Mouse (Mus musculus) hindbrain, embryonic 10.5 days (tissue): ENCODE measurements around the gene Sumf1. TPM values are rescaled to one million over a fixed set of nuclear protein-coding genes. Genes with fewer than 3 reads are reported as not detected.

Experiments
- DNase-seq: peaks from one replicate; pipeline ENCODE4 v3.0.0-alpha.2; 2017; ENCODE audit warnings: low spot score
- H3K27ac ChIP-seq: fragments of 300-500 bp; sonication (generic); 2 replicates; pipeline ENCODE4 v1.5.1; 2016; ENCODE audit warnings: mild to moderate bottlenecking, moderate library complexity
- H3K27me3 ChIP-seq: fragments of 300-500 bp; sonication (generic); 2 replicates; pipeline ENCODE4 v1.6.1; 2016; ENCODE audit warnings: mild to moderate bottlenecking; ENCODE audit not compliant: poor library complexity, insufficient read depth, severe bottlenecking
- H3K36me3 ChIP-seq: fragments of 300-500 bp; sonication (generic); 2 replicates; pipeline ENCODE4 v1.6.1; 2016; ENCODE audit warnings: mild to moderate bottlenecking, moderate library complexity
- H3K4me1 ChIP-seq: fragments of 300-500 bp; sonication (generic); replicated peaks from 2 replicates; pipeline ENCODE4 v1.6.1; 2016; ENCODE audit warnings: mild to moderate bottlenecking
- H3K4me3 ChIP-seq: fragments of 300-500 bp; sonication (generic); 2 replicates; pipeline ENCODE4 v1.5.1; 2016; ENCODE audit warnings: mild to moderate bottlenecking, moderate library complexity
- H3K9me3 ChIP-seq: fragments of 300-500 bp; sonication (generic); 2 replicates; pipeline ENCODE4 v1.6.1; 2016; ENCODE audit warnings: mild to moderate bottlenecking, moderate library complexity
- WGBS: fragments of 180-500 bp; shearing (Covaris S2); methylation state at CpG from one replicate; pipeline ENCODE4 v1.1.7; 2016; 5-methylcytosine and 5-hydroxymethylcytosine counted together
- polyA plus RNA-seq: library from polyadenylated mRNA; unstranded; fragments of >200 nt; fragmentation: Nextera tagmentation; extraction: Ambion mirVana; gene quantifications from 2 replicates; pipeline ENCODE4 v1.2.1, GENCODE M21; 2016

The Sumf1 gene
- polyA plus RNA-seq, 1 experiment from 2014 or later: 12.2 TPM

- no peak for DNase-seq
- Histone ChIP-seq H3K27me3 (no peaks in the 10 kb centered on the region), H3K36me3 (0 out of 2 replicates have a peak, but pooled peaks cover 4% of the 10 kb centered on the region), H3K9me3 (no peaks in the 10 kb centered on the region), H3K27ac (no peak overlapping the region), H3K4me1 (no peaks in the 10 kb centered on the region), H3K4me3 (no peak overlapping the region)
- WGBS: 96% methylated on average over 1 of the region's 1 CpGs
Measured at GRCm38 (mm10) chr6:108136286-108136685, 49.1 kb downstream of the Sumf1 start.

DNA sequence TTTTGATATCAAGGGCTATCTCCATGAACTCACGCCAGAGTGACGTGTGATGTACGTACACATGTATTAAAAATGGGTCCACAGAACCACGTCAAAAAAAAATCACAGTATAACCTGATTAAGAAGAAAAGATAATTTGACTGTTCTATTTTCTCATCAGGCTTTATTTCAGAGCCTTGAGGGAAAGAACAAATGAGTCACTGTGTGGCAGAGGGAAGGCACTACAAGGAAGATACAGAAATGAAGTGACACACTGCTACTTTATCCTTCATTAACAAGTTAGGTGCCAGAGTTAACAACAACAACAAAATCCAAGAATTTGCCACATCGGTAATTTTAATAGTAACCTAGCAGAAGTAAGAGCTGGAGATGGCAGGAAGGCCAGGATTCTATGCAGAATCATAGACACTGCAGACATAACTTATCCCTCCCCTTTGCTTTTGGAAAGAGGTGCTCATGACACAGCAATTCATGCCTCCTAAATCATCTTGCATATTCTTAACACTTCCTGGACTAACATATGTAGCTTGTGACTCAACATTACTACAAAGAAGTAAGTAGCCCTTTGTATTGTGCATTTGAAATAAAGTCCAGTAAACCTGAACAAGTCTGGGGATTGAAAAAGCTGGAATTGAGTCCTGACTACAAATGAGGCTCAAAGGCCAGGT is 53.0 kb downstream of the Sumf1 start:
- Histone ChIP-seq H3K9me3 (no peaks in the 10 kb centered on the region), H3K27ac (no peak overlapping the region), H3K27me3 (no peaks in the 10 kb centered on the region), H3K36me3 (no peaks in the 10 kb centered on the region), H3K4me1 (no peaks in the 10 kb centered on the region), H3K4me3 (no peak overlapping the region)
- DNase-seq: no peak
- WGBS: 95% methylated on average over 5 of the region's 5 CpGs

DNA sequence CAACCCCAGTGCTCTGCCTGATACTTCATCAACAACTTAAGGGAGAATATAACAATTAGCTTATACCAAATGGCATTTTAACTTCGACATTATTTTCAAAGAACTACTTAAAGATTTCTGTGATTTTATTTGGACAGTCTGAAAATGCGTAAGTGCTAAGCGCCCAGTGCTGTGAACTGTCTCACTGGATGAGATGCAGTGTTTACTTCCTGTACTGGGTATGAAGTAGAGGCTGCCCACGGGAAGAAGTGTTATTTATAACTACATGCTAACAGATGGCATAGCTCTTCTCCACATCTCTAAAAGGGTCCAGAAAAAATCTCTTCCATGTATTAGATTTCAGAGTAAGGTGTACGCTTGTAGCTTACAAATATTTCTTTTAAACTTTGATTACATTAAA is 54.7 kb downstream of the Sumf1 start:
- H3K27me3 ChIP-seq: no peaks in the 10 kb centered on the region
- H3K9me3 ChIP-seq: no peaks in the 10 kb centered on the region
- WGBS: 90% methylated on average over 5 of the region's 5 CpGs
- no peak for DNase-seq
- H3K4me1 ChIP-seq: no peaks in the 10 kb centered on the region
- H3K27ac ChIP-seq: no peak overlapping the region
- H3K36me3 ChIP-seq: no peaks in the 10 kb centered on the region
- no peak overlapping the region for H3K4me3 ChIP-seq

DNA sequence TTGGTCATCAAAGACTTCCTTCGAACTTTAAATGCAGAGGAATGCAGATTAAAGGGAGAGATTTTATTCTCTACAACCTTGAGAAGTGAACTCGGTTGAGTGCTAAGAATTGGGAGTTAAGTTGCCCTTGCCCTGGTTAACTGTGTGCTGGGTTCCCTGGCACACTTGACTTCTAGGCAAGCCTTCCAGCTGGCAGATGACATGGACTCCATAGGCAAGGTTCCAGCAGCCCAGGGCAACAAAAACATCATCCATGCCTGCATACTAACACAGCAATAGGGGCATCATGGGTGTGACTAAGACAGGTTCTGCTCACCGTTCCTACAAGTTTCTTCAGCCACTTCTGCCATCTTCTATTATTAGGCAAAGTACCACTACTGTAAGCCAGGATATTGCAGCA is 58.8 kb downstream of the Sumf1 start:
- H3K36me3 ChIP-seq: no peaks in the 10 kb centered on the region
- H3K27me3 ChIP-seq: no peaks in the 10 kb centered on the region
- 85% methylated on average over 3 of the region's 3 CpGs for WGBS
- H3K9me3 ChIP-seq: no peaks in the 10 kb centered on the region
- H3K4me3 ChIP-seq: no peak overlapping the region
- H3K27ac ChIP-seq: no peak overlapping the region
- DNase-seq: no peak
- H3K4me1 ChIP-seq: no peaks in the 10 kb centered on the region

- H3K4me3 ChIP-seq: no peak overlapping the region
- no peaks in the 10 kb centered on the region for H3K27me3 ChIP-seq
- WGBS: 85% methylated on average over 1 of the region's 1 CpGs
- no peak overlapping the region for H3K27ac ChIP-seq
- H3K4me1 ChIP-seq: no peaks in the 10 kb centered on the region
- H3K36me3 ChIP-seq: no peaks in the 10 kb centered on the region
- no peak for DNase-seq
- H3K9me3 ChIP-seq: no peaks in the 10 kb centered on the region
Measured at GRCm38 (mm10) chr6:108125474-108125873, 59.9 kb downstream of the Sumf1 start.

- Histone ChIP-seq H3K27ac (no peak overlapping the region), H3K4me1 (no peaks in the 10 kb centered on the region), H3K36me3 (no peaks in the 10 kb centered on the region), H3K27me3 (no peaks in the 10 kb centered on the region), H3K9me3 (no peaks in the 10 kb centered on the region), H3K4me3 (no peak overlapping the region)
- 93% methylated on average over 6 of the region's 6 CpGs for WGBS
- no peak for DNase-seq
Measured at GRCm38 (mm10) chr6:108117881-108118280, 67.5 kb downstream of the Sumf1 start.

- no peak for DNase-seq
- Histone ChIP-seq H3K27me3 (no peaks in the 10 kb centered on the region), H3K36me3 (no peaks in the 10 kb centered on the region), H3K4me1 (peaks cover 5% of the 10 kb centered on the region; the same call in 1 of the 2 replicates), H3K4me3 (no peak overlapping the region), H3K27ac (no peak overlapping the region), H3K9me3 (no peaks in the 10 kb centered on the region)
- 99% methylated on average over 1 of the region's 1 CpGs for WGBS
Measured at GRCm38 (mm10) chr6:108114971-108115370, 70.4 kb downstream of the Sumf1 start.

GRCm38 (mm10) chr6:108111693-108112092 is 73.7 kb downstream of the Sumf1 start:
- Histone ChIP-seq H3K36me3 (peaks cover 4% of the 10 kb centered on the region; the same call in 1 of the 2 replicates), H3K27me3 (no peaks in the 10 kb centered on the region), H3K4me3 (no peak overlapping the region), H3K27ac (no peak overlapping the region), H3K9me3 (no peaks in the 10 kb centered on the region), H3K4me1 (peaks cover 5% of the 10 kb centered on the region; the same call in 1 of the 2 replicates)
- DNase-seq: no peak

DNA sequence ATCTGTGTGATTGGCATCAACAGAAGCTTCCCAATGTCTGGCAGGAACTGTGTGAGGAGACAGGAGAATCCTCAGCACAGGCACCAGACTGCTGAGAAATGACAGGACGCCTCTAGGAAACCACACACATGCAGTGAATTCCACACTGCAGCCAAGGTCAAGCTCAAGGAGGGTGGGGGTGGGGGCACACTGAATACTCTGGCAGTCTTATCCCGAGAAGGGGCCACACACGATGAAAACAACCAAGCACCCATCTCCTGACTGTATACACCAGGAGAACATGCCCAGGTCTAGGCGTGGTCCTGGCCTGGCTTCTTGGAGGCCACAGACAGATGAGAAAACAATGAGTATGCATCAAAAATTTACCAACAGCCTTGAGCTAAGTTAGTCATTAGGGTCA is 75.0 kb downstream of the Sumf1 start:
- Histone ChIP-seq H3K9me3 (no peaks in the 10 kb centered on the region), H3K27ac (no peak overlapping the region), H3K4me3 (no peak overlapping the region), H3K36me3 (peaks cover 4% of the 10 kb centered on the region; the same call in 1 of the 2 replicates), H3K27me3 (no peaks in the 10 kb centered on the region), H3K4me1 (peaks cover 5% of the 10 kb centered on the region; the same call in 1 of the 2 replicates)
- 80% methylated on average over 4 of the region's 4 CpGs for WGBS
- no peak for DNase-seq

DNA sequence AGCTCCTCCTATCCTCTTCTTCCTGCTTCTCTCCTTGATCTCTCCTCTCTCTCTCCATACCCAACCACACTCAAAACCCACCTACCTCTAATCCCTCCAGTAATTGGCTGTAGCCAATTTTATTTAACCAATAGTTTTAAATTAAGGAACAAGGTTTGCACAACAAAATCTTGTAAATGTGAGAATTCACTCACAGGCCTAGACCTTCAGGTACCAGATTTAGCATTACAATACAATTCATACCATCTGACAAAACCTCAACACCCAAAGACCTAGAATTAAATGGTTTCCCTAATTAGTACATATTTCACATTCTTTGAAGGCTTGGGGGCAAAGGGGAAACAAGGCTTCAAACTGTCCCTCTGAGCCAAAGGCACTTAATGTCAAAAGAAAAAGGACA is 78.0 kb downstream of the Sumf1 start:
- Histone ChIP-seq H3K27me3 (no peaks in the 10 kb centered on the region), H3K36me3 (peaks cover 4% of the 10 kb centered on the region; the same call in 1 of the 2 replicates), H3K9me3 (no peaks in the 10 kb centered on the region), H3K4me3 (no peak overlapping the region), H3K27ac (no peak overlapping the region), H3K4me1 (peaks cover 5% of the 10 kb centered on the region; the same call in 1 of the 2 replicates)
- DNase-seq: no peak

DNA sequence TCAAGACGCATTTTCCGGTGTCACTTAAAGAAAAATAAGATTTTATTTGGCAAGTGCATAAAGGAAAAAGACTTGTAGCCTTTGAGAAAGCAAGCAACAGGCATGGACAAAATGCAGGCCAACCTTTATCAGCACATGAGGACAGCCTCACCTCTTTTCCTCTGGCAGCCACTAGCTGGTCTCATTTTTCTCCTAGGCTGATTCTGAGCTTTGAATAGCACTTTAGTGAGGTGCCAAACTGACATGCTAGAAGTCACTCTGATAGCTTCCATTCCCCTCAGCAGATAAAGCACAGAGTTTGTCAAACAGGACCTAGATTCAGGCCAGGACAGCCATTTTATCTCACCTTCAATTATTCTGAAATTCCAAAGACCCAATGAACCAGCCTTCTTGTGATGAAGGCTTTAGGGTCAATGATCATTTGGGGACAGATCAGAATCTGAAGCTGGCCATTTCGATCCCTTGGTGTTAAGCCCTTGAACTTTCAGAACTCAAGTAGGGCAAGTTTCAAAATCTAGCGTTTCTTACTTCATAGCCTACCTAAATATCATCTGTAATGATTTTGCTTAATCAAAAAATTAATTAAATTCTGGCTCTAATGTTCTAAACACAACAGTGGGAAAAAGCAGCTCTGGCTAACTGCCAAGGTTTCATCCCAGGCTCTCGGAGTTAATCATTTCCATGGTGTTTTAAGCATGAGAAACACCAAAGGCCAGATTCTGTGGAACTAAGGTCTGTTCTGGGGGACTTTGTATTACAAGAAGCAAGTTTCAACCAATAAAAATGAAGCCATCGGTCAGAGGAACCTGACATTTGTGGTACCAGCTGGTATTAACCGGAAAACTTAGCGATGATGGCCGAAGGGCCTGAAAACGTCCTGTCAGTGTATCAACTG is 83.2 kb downstream of the Sumf1 start:
- WGBS: 94% methylated on average over 10 of the region's 10 CpGs

GRCm38 (mm10) chr6:108098846-108099217 is 86.5 kb downstream of the Sumf1 start:
- Histone ChIP-seq H3K4me3 (no peak overlapping the region), H3K9me3 (no peaks in the 10 kb centered on the region), H3K27me3 (no peaks in the 10 kb centered on the region), H3K36me3 (no peaks in the 10 kb centered on the region), H3K4me1 (peaks cover 7% of the 10 kb centered on the region; the same call in 1 of the 2 replicates), H3K27ac (peak overlapping the region; percentile 50; the same call in 1 of the 2 replicates)
- no peak for DNase-seq
- 66% methylated on average over 3 of the region's 3 CpGs for WGBS

More for the DNA sequence above, 83.2 kb downstream of the Sumf1 start:
- no peaks in the 10 kb centered on the region for H3K27me3 ChIP-seq
- H3K9me3 ChIP-seq: no peaks in the 10 kb centered on the region
- no peak overlapping the region for H3K27ac ChIP-seq
- peaks cover 7% of the 10 kb centered on the region; the same call in 1 of the 2 replicates for H3K4me1 ChIP-seq
- no peak for DNase-seq
- H3K4me3 ChIP-seq: no peak overlapping the region
- no peaks in the 10 kb centered on the region for H3K36me3 ChIP-seq
